Mouse (Mus musculus) forebrain, embryonic 14.5 days (tissue): Measurements from ENCODE around the gene Acsl1. TPM values are rescaled to one million over a fixed set of nuclear protein-coding genes. Genes with fewer than 3 reads are reported as not detected.

ENCODE experiments used
- ATAC-seq: fragments of 200-750 bp; cut with Nextera tagmentation; 2 replicates; pipeline ENCODE4 v1.8.0; 2017; ENCODE audit warnings: mild to moderate bottlenecking, moderate library complexity
- DNase-seq: peaks from one replicate; pipeline ENCODE4 v3.0.0-alpha.2; 2015; ENCODE audit warnings: low spot score
- H3K27ac ChIP-seq: fragments of 300-500 bp; sonication (generic); 2 replicates; pipeline ENCODE4 v1.5.1; 2014; ENCODE audit warnings: low read depth, mild to moderate bottlenecking, control low read depth, low read length, moderate library complexity
- H3K27me3 ChIP-seq: fragments of 300-500 bp; sonication (generic); replicated peaks from 2 replicates; pipeline ENCODE4 v1.6.1; 2014; ENCODE audit warnings: low read length, control low read depth, mixed read lengths; ENCODE audit not compliant: control insufficient read depth, insufficient read depth
- H3K36me3 ChIP-seq: fragments of 300-500 bp; sonication (generic); 2 replicates; pipeline ENCODE4 v1.6.1; 2014; ENCODE audit warnings: low read length, control low read depth; ENCODE audit not compliant: control insufficient read depth, insufficient read depth
- H3K4me1 ChIP-seq: fragments of 300-500 bp; sonication (generic); 2 replicates; pipeline ENCODE4 v1.6.1; 2014; ENCODE audit warnings: antibody characterized with exemption, low read length, control low read depth; ENCODE audit not compliant: control insufficient read depth, insufficient read depth
- H3K4me2 ChIP-seq: fragments of 300-500 bp; sonication (generic); 2 replicates; pipeline ENCODE4 v1.6.1; 2014; ENCODE audit warnings: mild to moderate bottlenecking, control low read depth, low read length
- H3K4me3 ChIP-seq: fragments of 300-500 bp; sonication (generic); 2 replicates; pipeline ENCODE4 v1.5.1; 2014; ENCODE audit warnings: low read depth, low read length, control low read depth
- H3K9ac ChIP-seq: fragments of 300-500 bp; sonication (generic); 2 replicates; pipeline ENCODE4 v1.6.1; 2014; ENCODE audit warnings: mild to moderate bottlenecking, low read length, control low read depth, moderate library complexity
- H3K9me3 ChIP-seq: fragments of 300-500 bp; sonication (generic); replicated peaks from 2 replicates; pipeline ENCODE4 v1.6.1; 2016; ENCODE audit warnings: low read length, control low read depth, mixed read lengths; ENCODE audit not compliant: control insufficient read depth
- whole genome bisulfite sequencing: fragments of 180-500 bp; shearing (Covaris S2); extraction: QIAGEN DNeasy Blood & Tissue Kit; methylation state at CpG from one replicate; pipeline ENCODE4 v1.1.7; 2014; 5-methylcytosine and 5-hydroxymethylcytosine counted together
- polyA plus RNA-seq: library from polyadenylated mRNA; unstranded; fragments of >200 nt; fragmentation: Nextera tagmentation; extraction: Ambion mirVana; gene quantifications from 2 replicates; pipeline ENCODE4 v1.2.1, GENCODE M21; 2014

The Acsl1 gene
- polyA plus RNA-seq, result 8.8 and 10.0 TPM in 2 replicates

GRCm38 (mm10) chr8:46470792-46471781 lies at the start of gene Acsl1:
TSS of gene Acsl1 (plus strand) at chr8:46471037.
- H3K27me3 ChIP-seq, result peaks cover 7% of the 10 kb centered on the region; the same call in 1 of the 2 replicates
- H3K4me2 ChIP-seq, result peak within 1 kb of the TSS; percentile 80
- peak within 1 kb of the TSS; percentile 73 for H3K4me3 ChIP-seq
- no peaks in the 10 kb centered on the region for H3K36me3 ChIP-seq
- DNase-seq (peak; percentile 96), ATAC-seq (peak; percentile 95)
- H3K9me3 ChIP-seq, result no peaks in the 10 kb centered on the region
- H3K9ac ChIP-seq, result peak within 1 kb of the TSS; percentile 75
- peak within 1 kb of the TSS; percentile 72 for H3K27ac ChIP-seq
- 0 out of 2 replicates have a peak, but pooled peaks cover 3% of the 10 kb centered on the region for H3K4me1 ChIP-seq
- under 1% methylated on average over 92 of the region's 106 CpGs for WGBS

DNA sequence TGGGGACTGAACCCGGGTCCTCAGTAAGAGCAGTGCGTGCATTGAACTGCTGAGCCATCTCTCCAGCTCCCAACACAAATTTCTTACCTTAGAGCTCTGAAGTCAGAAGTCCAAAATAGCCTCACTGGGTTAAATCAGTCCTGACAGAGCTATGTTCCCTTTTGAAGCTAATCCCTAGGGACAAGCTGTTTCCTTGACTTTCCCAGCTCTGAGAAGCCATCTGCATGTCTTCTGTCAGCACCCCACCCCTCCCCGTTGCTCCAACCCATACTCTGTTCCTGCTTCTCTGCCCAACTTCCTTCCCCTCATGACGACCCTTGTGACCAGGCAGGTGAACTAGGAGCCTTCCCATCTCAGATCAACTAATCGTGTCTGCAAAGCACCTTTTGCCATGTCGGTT lies 49.3 kb upstream of the Acsl1 start:
- no peak for DNase-seq
- no peak overlapping the region for H3K9ac ChIP-seq
- no peaks in the 10 kb centered on the region for H3K36me3 ChIP-seq
- no peaks in the 10 kb centered on the region for H3K4me1 ChIP-seq
- H3K4me3 ChIP-seq, result no peak overlapping the region
- H3K27ac ChIP-seq, result no peak overlapping the region
- H3K9me3 ChIP-seq, result no peaks in the 10 kb centered on the region
- H3K27me3 ChIP-seq, result no peaks in the 10 kb centered on the region
- no peak overlapping the region for H3K4me2 ChIP-seq
- no peak for ATAC-seq
- 82% methylated on average over 6 of the region's 6 CpGs for WGBS

DNA sequence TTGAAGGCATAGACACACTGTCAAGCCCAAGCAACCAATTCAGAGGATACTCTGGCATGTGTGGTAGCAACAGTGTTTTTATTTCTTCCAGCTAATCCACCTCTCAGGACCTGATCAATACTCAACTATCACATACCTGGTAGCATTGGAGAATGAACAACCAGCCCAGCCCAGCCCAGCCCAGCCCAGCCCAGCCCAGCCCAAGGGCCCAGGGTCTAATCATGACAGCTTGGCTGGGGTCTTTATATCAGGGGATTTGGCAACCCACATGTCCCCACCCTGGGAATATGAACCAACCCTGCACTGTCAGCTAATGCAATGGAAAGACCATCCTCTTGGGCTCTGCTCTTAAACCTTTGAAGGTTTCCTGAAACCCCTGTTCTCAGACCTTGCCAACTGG lies 42.9 kb upstream of the Acsl1 start:
- H3K27ac ChIP-seq, result no peak overlapping the region
- H3K27me3 ChIP-seq, result no peaks in the 10 kb centered on the region
- ATAC-seq (no peak), DNase-seq (no peak)
- no peak overlapping the region for H3K4me3 ChIP-seq
- no peaks in the 10 kb centered on the region for H3K36me3 ChIP-seq
- no peaks in the 10 kb centered on the region for H3K9me3 ChIP-seq
- H3K9ac ChIP-seq, result no peak overlapping the region
- no peaks in the 10 kb centered on the region for H3K4me1 ChIP-seq
- H3K4me2 ChIP-seq, result no peak overlapping the region

- no peak for DNase-seq
- no peak for ATAC-seq
- Histone ChIP-seq H3K36me3 (no peaks in the 10 kb centered on the region), H3K27me3 (no peaks in the 10 kb centered on the region), H3K4me1 (no peaks in the 10 kb centered on the region), H3K27ac (no peak overlapping the region), H3K4me3 (no peak overlapping the region), H3K9me3 (no peaks in the 10 kb centered on the region), H3K9ac (no peak overlapping the region), H3K4me2 (no peak overlapping the region)
- WGBS, result 83% methylated on average over 7 of the region's 7 CpGs
These were observed 41.0 kb upstream of the Acsl1 start for GRCm38 (mm10) chr8:46429871-46430270.

DNA sequence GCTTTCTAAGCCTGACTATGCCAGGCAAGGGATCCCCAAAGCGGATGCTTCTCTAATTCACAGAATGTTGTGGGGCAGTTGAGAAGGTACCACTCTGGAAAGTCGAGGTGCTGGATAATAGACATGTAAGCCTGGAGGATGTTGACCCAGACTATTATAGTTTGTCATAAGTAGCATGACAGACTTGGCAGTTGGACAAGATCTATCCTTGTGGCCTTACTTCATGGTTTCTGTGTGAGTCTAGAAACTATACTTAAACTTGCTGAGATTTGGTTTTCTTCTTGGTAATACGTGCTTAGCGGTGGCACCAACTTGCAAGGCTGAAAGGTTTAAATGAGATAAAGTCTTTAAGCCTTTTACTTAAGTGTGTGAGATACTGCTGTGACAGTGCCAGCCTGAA lies 38.9 kb upstream of the Acsl1 start:
- DNase-seq (no peak), ATAC-seq (no peak)
- H3K4me2 ChIP-seq, result no peak overlapping the region
- H3K36me3 ChIP-seq, result no peaks in the 10 kb centered on the region
- no peaks in the 10 kb centered on the region for H3K27me3 ChIP-seq
- H3K9me3 ChIP-seq, result no peaks in the 10 kb centered on the region
- no peaks in the 10 kb centered on the region for H3K4me1 ChIP-seq
- no peak overlapping the region for H3K9ac ChIP-seq
- no peak overlapping the region for H3K4me3 ChIP-seq
- H3K27ac ChIP-seq, result no peak overlapping the region
- 87% methylated on average over 4 of the region's 4 CpGs for WGBS

GRCm38 (mm10) chr8:46432581-46432980 lies 38.3 kb upstream of the Acsl1 start:
- ATAC-seq (no peak), DNase-seq (no peak)
- Histone ChIP-seq H3K9me3 (no peaks in the 10 kb centered on the region), H3K9ac (no peak overlapping the region), H3K27me3 (no peaks in the 10 kb centered on the region), H3K4me2 (no peak overlapping the region), H3K36me3 (no peaks in the 10 kb centered on the region), H3K4me1 (no peaks in the 10 kb centered on the region), H3K4me3 (no peak overlapping the region), H3K27ac (no peak overlapping the region)
- WGBS, result 99% methylated on average over 3 of the region's 3 CpGs

GRCm38 (mm10) chr8:46433656-46434055 lies 37.2 kb upstream of the Acsl1 start:
- no peak for ATAC-seq
- no peaks in the 10 kb centered on the region for H3K9me3 ChIP-seq
- 65% methylated on average over 1 of the region's 1 CpGs for WGBS
- H3K4me2 ChIP-seq, result no peak overlapping the region
- no peak for DNase-seq
- no peak overlapping the region for H3K27ac ChIP-seq
- no peak overlapping the region for H3K9ac ChIP-seq
- H3K4me1 ChIP-seq, result no peaks in the 10 kb centered on the region
- no peaks in the 10 kb centered on the region for H3K36me3 ChIP-seq
- no peaks in the 10 kb centered on the region for H3K27me3 ChIP-seq
- H3K4me3 ChIP-seq, result no peak overlapping the region

DNA sequence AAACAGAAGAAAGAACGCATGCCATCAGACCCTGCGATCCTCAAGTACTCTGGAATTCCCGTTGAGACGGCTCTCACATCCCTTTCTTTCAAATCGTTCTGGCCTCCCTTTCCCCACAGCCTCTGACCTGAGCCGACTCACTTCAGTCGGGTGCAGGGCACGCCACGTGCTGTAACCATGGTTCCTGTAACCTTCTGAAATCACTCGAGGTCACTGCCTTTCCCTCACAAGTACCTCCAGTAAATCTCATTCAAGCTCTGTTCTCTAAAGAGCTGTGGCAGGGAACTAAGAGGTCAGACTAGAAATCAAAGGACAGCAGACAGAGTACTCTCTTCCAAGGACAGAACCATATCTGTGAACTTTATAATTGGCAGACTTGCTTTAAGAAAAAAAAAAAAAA lies 32.3 kb upstream of the Acsl1 start:
- Histone ChIP-seq H3K27ac (no peak overlapping the region), H3K4me2 (no peak overlapping the region), H3K4me3 (no peak overlapping the region), H3K9me3 (no peaks in the 10 kb centered on the region), H3K9ac (no peak overlapping the region), H3K27me3 (no peaks in the 10 kb centered on the region), H3K4me1 (no peaks in the 10 kb centered on the region), H3K36me3 (no peaks in the 10 kb centered on the region)
- DNase-seq, result no peak
- WGBS, result 78% methylated on average over 10 of the region's 10 CpGs
- no peak for ATAC-seq
